Mouse (Mus musculus): ENCODE data around the gene Mast4.

The Mast4 gene

DNA sequence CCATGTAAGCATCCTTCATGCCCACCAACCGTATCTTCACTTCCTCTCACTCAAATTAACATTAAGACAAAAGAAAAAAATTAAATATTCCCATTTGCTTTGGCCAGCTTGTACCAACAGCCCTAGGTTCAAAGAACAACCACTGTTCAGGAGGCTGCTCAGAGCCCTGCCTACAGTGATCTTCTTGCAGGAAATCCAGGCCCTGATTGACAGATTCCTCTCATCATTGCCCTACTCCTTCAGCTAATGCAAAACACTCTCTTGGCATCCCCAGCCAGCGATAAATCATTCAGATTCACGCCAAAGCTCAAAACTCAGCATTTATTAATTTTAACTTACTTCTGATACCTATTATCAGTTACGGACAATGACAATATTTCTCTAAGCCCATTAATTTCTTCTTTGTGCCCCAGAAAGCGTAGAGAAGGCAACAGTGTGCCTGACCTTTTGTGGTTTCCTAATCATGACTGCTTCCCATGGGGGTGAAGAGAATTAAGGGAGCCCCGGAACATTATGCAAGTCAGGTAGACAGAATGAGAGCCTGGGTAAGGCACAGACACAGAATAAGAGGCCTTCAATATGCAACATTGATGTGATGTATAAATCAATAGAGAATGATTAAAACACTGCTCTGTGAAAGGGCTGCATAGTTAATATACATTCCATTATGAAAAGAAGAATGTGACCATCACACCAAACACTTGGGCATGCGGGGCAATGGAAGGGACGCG, 135.9 kb downstream of the Mast4 start:
- no peak for DNase-seq (ENCODE audit: low spot score in 2 of 2)

DNA sequence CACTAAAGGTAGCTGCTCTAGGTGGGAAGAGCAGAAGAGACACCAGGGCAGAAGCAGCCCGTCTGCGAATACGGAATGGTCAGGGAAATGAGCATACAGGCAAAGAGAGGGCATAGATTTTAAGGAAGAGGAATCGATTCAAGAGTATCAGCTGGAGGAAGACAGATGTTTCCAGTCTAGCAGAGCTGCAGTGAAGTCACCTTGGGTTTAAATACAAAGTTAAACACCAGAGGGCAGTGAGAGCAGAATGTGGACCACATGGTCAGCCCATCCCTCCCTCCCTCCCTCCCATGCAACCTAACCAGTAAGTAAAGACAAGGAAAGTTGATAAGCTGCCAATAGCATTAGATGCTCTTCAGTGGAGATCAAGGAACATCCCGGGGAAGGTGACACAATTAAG, 138.0 kb downstream of the Mast4 start:
- DNase-seq (ENCODE audit: low spot score in 2 of 2) = no peak

DNA sequence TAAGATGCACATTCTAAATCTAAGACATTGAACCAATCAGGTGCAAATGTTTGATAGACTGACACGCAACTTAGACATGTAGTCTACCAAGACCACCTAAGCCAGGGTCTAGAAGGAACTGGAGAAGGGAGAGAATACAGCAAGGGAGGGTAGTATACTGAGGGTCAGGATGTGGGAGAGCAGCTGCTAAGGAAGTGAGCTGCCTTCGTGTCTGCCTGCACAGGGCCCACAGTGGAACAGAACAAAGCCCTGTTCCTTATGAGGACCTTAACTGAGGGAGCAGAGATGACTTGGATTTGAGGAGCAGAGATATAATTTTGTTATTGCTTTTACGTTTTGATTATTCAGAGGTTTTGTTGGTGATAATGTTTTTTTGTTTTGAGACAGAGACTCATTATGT, 138.4 kb downstream of the Mast4 start:
- no peak for DNase-seq (ENCODE audit: low spot score in 2 of 2)

DNA sequence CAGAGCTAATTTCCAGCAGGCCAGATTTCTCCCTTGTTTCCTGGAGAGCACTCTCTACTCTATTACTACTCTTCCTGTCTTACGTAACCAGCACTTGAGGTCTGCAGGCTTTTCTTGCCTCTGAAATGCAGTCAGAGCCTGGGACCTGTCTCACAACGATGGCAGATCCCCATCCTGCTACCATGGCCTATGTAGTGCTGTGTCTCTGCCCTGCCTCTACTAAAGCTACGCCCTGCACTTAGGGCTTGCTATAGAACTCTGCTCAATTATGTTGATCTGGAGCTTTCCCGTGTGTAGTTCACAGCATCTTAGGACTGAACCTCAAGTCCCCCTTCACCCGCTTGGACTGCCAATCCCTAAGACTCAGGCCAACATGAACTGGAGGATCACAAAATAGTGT, 150.7 kb downstream of the Mast4 start:
- no peak for DNase-seq (ENCODE audit: low spot score in 2 of 2)

DNA sequence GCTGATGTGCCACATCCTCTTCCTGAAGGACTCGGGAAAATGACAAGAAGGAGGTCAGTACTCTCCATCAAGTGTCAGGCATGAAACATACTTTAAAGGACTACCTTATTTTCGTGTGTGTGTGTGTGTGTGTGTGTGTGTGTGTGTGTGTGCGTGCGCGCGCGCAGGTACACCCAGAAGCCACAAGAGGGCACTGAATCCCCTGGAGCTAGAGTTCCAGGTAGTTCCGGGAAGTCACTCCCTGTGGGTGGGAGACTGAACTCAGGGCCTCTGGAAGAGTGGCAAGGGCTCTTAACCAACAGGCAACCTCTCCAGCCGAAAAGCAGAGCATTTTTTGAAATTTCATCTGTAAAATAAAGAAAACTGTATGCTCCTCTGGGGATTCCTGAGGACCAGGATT, 152.5 kb downstream of the Mast4 start:
- no peak for DNase-seq (ENCODE audit: low spot score in 2 of 2)

DNA sequence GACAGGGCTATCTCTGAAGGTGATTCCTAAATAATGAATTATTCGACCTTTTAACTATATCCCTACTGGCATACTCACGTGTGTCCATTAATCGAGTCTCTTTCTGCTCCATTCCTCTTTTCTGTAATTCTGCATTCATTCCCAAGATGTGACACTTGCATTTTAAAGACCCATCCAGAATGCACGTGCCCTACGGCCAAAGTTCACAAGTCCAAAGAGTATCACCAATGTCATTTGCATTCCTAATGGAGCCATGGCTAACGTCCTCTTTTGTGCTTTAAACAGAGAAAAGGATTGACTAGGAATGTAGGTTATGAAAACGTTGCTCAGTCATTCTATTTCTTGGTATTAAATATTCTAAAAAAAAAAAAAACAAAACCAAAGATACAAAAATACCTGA, 157.4 kb downstream of the Mast4 start:
- no peak for DNase-seq (ENCODE audit: low spot score in 2 of 2)

DNA sequence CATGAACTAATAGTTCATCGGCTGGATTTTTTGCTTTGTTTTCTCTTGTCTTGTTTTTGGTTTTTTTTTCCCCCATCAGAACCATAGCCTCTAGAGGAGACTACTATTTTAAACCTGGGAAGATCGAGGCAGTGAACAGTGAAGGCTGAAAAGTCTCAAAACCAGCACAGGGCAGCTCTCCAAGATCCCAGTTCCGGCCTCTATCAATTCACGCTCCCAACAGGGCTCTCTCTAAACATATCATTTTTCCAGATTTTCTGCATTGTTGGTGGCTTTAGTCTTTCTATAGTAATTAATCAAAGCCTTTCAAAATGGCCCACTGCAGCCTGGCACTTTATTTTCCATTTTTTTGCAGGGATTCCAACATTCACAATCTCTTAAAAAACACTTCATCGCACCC, 159.9 kb downstream of the Mast4 start:
- DNase-seq (ENCODE audit: low spot score in 2 of 2) = no peak

DNA sequence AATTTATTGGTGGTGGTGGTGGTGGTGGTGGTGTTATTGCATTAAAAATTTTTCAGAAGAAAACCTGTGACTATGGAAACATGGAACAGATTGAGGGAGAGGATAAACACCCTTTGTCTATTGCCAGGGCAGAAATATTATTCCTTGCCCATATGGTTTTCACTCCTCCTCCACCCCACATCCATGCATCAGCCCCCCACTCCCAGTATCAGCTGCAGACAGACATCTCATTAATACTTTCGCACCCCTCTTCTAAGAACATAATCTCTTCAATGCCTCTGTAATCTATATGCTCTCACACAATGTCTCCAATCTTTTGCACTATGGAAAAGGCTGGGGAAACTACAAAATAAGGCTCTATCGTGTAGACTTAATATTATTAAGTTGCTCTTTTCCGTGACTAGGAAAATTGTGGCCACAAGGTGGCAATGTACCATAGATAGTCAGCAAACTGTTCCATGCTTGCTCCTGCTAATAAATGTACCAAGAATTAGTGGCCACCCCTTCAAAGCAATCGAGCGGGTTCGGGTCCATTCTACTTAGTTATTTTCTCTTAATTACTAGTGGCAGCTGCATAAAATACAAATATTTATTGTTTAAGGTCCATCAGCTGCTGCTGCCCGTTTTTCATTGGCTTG, 160.6 kb downstream of the Mast4 start:
- no peak for DNase-seq (ENCODE audit: low spot score in 2 of 2)

DNA sequence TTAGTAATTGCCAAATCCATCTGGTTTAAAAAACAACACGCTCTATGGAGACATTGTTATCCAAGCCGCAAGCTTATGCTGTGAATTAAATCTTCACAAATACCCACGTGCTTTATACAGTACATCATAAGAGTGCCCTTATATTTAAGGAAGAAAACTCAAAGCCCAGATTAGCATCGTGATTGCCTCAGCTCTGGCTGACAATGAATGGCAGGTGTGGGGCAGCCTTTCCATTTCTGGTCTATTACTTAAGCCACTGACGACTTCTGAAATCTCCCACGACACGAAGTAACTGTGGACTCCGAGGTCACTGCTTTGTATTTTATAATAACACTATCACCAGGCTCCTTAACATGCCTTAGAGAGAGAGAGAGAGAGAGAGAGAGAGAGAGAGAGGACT, 182.4 kb downstream of the Mast4 start:
- DNase-seq (ENCODE audit: low spot score in 2 of 2) = no peak

DNA sequence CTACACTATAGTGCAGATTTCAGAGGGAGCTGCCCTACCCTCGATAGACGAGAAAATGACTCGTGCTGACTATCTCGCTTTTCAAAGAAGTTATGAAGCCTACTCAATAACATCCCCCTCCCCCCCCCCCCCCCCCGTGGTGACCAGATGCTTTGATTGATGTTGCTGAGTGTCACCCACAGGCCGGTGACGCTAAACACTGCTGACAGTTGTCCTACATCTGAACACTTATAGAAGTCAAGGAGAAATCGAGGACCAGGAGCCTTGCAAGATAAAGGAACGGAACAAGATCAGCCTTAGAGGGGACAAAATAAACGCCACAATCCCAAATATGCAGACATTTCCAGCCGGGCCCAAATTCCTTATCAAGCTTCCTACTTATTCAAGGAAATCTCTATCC, 183.1 kb downstream of the Mast4 start:
- DNase-seq (ENCODE audit: low spot score in 2 of 2) = no peak

DNA sequence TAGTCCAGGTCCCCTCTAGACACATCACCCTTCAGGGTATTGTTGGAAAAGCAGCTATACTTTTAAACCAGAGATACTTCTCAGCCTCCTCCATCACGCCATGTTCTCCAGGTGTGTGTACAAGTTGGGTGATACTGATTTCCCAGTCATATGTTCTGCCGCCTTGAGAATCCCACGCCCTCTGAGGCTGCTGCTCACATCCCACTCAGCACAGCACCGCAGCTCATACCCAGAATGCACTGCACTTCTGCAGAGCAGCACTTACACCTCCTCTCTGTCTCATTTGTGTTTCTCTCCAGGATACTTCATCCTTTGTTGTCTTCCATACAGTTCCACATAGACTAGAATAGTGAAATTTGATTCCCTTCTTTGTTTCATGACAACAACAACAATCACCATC, 183.6 kb downstream of the Mast4 start:
- DNase-seq (ENCODE audit: low spot score in 2 of 2) = no peak

DNA sequence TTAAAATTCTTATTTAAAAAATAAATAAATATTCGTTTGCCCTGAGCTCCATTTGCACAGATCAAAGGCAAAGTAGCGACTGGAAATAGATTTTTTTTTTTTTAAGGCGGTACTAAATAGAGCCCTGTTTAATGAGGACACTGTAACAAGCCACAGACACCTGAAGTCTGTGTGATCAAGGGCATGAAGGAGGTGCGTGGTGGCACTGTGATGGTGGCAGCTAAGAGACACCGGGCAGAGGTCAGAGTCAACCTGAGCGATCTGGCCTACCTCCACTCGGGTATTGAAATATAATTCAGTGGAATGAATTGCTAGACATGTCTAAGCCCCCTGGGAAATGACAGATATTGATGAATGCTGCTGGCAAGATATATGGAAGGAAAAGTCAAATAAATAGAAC, 184.9 kb downstream of the Mast4 start:
- DNase-seq (ENCODE audit: low spot score in 2 of 2) = no peak

DNA sequence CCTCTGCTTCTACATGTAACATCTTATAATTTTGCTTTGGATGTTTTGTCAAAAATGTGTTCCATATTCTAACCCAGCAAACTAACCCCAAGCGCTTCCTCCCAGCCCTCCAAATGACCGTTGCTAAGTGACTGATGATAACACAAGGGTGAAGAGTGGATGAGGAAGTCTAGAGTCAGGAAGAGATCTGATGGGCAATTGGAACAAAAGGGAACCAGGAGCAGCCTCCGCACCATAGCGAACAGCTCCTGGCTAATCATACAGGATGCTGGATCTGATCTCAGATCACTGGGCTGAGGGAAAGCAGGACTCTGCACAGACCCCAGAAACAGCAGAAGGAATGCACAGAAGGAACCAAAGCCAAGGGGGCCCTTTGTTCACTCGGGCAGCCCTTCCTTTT, 190.0 kb downstream of the Mast4 start:
- DNase-seq (ENCODE audit: low spot score in 2 of 2) = no peak

DNA sequence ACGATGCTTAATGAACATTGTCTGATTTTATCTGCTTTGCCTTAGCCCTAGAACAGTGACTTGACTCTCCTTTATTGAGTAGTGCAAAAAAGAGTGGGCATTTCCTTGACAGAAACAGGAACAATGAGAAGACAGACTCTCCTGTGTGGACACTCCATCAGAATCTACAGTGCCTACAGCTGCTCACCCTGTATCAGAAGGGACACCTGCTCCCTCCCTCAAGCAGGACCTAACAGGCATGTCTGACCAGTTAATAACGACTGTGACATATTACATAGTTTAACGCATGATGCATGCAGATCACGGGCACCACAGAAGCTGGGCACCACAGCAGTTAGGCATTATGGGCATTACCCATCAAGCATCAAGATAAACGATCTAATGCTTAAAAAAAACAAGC, 193.0 kb downstream of the Mast4 start:
- DNase-seq (ENCODE audit: low spot score in 2 of 2) = no peak

DNA sequence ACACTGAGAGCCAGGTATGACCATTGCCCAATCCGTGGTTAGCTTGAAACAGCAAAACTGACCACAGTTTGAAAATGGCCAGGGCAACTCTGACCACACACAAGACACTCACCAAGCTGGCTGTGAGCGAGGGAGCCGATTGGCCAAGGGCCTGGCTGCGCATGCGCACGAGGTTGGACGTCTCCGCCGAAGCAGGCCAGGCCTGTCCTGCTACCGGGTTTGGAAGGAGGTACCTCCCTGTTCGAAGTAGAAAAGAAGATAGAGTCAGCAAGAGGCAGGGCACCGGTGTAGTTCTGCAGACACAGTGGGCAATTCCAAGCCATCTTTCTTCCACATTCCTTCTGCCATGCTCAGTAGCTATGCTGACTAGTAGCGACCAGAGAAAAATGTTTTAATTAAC, 194.2 kb downstream of the Mast4 start:
- no peak for DNase-seq (ENCODE audit: low spot score in 2 of 2)

DNA sequence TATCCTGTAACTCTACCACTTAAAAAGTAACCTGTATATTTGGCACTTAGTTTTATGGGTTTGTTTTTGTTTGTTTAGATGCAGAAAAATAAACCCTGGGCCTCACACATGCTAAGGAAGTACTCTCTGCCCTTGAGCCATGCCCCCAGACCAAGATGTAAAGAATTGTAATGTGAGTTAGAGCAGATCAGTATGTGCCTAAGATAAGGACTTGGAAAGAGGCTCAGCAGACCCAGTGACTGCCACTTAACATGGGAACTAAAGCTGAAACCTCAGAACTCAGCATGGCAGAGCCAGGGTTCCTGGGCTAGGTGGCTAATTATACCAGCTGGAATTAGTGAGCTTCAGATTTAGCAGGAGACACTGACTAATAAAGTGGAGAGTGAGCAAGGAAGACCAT, 196.0 kb downstream of the Mast4 start:
- DNase-seq (ENCODE audit: low spot score in 2 of 2) = no peak

DNA sequence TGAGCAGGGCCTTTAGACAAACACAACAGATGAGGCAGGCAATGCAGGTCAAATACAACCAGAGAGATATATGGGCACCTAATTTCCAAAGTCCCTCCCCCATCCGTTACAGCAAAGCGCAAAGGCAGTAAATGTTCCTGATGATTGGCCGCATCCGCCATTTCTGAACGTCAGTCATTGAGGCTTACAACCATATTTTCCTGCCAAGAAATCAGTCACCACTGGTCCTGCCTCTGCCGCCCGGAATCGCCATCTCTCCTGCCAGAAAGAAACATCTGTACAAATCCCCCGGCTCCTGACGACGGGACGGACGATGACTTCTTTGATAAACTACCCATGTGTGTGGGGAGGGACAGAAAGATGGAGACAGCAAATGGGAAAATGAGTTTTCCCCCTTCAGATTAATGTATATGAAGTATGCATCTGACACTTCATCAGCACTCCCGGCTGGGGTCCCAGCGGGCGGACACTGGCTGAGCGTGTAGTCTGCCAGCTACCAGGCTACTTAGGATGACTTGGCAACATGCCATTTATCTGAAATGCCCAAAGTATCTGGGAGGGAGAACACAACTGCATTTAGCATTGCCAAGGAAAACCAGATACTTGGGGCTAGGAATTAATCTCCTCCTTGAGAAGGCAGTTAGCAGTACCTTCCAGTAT, 198.9 kb downstream of the Mast4 start:
- no peak for DNase-seq (ENCODE audit: low spot score in 2 of 2)

DNA sequence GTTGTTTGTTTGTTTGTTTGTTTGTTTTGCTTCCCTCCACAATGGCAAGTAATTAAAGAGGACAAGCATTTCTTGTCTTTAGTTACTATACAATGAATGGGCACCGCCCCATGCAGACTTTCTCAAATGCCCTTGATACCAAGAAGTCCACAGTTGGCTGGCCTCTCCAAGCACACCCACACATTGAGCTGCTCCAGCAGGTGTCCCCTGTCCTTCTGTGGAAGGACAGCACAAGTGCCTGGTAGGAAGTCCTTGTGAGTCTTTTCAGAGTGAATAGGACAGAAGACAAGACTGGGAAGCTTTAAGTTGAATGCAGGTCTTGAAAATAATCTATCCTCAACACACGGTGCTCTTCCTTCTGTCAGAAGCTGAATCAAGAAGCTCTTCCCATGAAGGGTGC, 202.5 kb downstream of the Mast4 start:
- DNase-seq (ENCODE audit: low spot score in 2 of 2) = no peak

DNA sequence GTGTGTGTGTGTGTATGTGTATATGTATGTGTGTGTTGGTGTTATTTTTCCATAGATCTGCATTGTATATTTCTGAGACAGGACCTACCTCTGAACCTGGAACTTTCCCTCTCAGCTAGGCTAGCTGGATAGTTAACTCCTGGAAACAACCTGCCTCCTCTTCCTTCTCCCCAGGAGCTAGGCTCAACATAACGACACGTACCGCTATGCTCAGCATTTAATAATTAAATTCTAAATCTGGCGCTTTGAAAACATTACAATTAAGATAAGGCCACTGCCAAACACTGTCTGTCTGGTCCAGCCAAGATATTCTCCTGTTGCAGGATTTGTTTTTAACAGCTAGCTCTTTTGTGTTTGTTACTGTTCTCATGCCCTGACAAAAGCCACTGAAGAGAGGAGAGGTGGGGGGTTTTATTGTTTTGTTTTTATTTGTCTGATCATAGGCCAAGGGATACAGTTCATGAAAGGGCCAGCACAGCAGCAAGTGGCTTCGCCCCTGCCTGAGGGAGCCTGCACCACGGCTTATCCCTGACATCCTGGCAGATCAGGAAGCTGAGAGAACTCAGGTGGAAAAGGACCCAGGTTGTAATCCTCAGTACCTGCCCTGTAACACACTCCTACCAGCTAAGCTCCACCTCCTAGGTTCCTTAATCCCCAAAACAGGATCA, 205.0 kb downstream of the Mast4 start:
- no peak for DNase-seq (ENCODE audit: low spot score in 2 of 2)

DNA sequence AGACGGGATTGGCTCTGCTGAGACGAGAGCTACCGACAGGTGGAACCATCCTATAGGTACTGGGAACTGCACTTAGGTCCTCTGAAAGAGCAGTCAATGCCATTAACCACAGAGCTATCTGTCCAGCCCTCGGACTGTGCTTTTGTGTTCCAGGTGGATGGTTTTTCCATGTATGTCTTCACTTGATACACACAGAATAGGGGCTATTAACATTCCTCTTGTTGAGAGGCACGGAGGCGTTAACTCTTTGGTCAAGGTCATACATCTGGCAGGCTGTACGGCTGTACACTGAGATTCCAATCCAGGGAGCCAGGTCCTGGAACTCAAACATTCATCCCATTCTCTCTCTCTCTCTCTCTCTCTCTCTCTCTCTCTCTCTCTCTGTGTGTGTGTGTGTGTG, 205.6 kb downstream of the Mast4 start:
- DNase-seq (ENCODE audit: low spot score in 2 of 2) = no peak

DNA sequence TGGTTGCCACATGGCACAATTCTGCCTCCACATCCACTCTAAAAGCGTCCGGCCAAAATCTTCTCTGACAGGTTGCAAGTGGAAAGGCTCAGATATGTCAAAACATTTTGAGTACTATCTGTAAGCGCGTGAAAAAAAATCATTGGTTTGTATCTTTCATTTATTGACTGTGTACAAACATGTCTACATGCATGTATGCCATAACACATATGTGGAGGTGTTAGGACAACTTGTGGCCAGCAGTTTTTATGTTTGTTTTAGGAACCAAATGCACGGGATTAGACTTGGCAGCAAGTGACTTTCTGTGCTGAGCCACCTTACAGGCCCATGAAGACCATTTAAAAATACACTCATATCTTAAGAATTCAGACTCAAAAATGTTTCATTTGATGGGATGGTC, 206.7 kb downstream of the Mast4 start:
- no peak for DNase-seq (ENCODE audit: low spot score in 2 of 2)

DNA sequence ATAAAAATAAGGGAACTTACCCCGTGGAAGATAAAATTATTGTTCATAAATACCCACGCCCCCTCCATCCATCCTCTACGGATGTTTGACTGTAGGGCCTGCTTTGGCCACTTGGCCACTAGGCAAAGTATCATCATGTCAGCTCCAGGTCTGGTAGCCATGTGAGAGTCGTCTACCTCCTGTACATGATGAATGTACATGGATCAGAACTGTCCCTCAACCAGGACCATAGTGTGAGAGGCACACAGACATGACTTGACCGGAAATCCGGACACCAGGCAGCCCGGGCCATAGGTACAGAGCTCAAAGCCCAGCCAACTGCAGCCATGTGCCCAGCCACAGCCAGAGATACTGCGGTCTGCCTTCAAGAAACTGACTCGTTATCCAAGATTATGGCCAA, 210.6 kb downstream of the Mast4 start:
- DNase-seq (ENCODE audit: low spot score in 2 of 2) = no peak

Measured in spleen, postnatal 36 days (tissue).